ENCODE assay signal across 8 mouse cellular contexts in genomic region chr1:192853988-192854818, GRCm38 (mm10). TPM values are rescaled to one million over a fixed set of nuclear protein-coding genes. Genes with fewer than 3 reads are reported as not detected.
DNase-seq lines count a peak whose midpoint lies in the region; ATAC-seq lines count a peak whose summit lies in the region.

No protein-coding gene starts in this region.

- 2% methylated on average over 19 of the region's 19 CpGs for WGBS in kidney, embryonic 14.5 days
- WGBS in heart, embryonic 15.5 days: 13% methylated on average over 19 of the region's 19 CpGs
- 3% methylated on average over 19 of the region's 19 CpGs for whole genome bisulfite sequencing in midbrain, embryonic 10.5 days

- H3K4me2 ChIP-seq in kidney, embryonic 14.5 days (replicated peaks; ENCODE audit: low read depth, low read length): peak overlapping the region; percentile 93
- H3K4me2 ChIP-seq in heart, embryonic 15.5 days: peak overlapping the region; percentile 98

- H3K4me3 ChIP-seq in kidney, embryonic 14.5 days (ENCODE audit: low read length): peak overlapping the region; percentile 84
- H3K4me3 ChIP-seq in heart, embryonic 15.5 days: peak overlapping the region; percentile 79
- H3K4me3 ChIP-seq in midbrain, embryonic 10.5 days: peak overlapping the region; percentile 83

- DNase-seq in kidney, postnatal 4 days: no peak
- peak; percentile 44 for DNase-seq in ZHBTc4 (ENCODE audit: low read depth, low spot score)
- DNase-seq in midbrain, embryonic 10.5 days (ENCODE audit: low spot score): no peak
- DNase-seq in right cerebral cortex, postnatal 25 days: no peak
- DNase-seq in cerebellum, adult 9-10 months: no peak
- DNase-seq in left cerebral cortex, postnatal 36 days (ENCODE audit: low spot score in 2 of 2): no peak

- intact Hi-C loops in left cerebral cortex, postnatal 36 days (cut with DNase I): loop anchor here (2.0 to 5.0 kb wide), 2 partner anchors 19 to 67 kb away; no protein-coding TSS in a partner anchor

- H3K27me3 ChIP-seq in kidney, embryonic 14.5 days (ENCODE audit: control insufficient read depth, insufficient read depth, low read length): peaks cover 10% of the 10 kb centered on the region
- peaks cover 21% of the 10 kb centered on the region for H3K27me3 ChIP-seq in heart, embryonic 15.5 days
- H3K27me3 ChIP-seq in midbrain, embryonic 10.5 days (ENCODE audit: low read depth, poor library complexity, severe bottlenecking): peaks cover 100% of the 10 kb centered on the region

- peaks cover 28% of the 10 kb centered on the region; the same call in 1 of the 2 replicates for H3K4me1 ChIP-seq in kidney, embryonic 14.5 days (ENCODE audit: control insufficient read depth, insufficient read depth, low read length)
- H3K4me1 ChIP-seq in heart, embryonic 15.5 days (replicated peaks): peaks cover 41% of the 10 kb centered on the region
- H3K4me1 ChIP-seq in midbrain, embryonic 10.5 days: peaks cover 55% of the 10 kb centered on the region

- peak overlapping the region; percentile 89 for H3K9ac ChIP-seq in kidney, embryonic 14.5 days (ENCODE audit: low read depth, low read length)
- peak overlapping the region; percentile 78 for H3K9ac ChIP-seq in heart, embryonic 15.5 days

- H3K27ac ChIP-seq in kidney, embryonic 14.5 days (ENCODE audit: low read depth, low read length): peak overlapping the region; percentile 94
- peak overlapping the region; percentile 90 for H3K27ac ChIP-seq in heart, embryonic 15.5 days
- H3K27ac ChIP-seq in midbrain, embryonic 10.5 days (replicated peaks): peak overlapping the region; percentile 92

- 0 out of 2 replicates have a peak, but pooled peaks have one; percentile 5 for ATAC-seq in kidney, embryonic 14.5 days (ENCODE audit: low FRiP score, low TSS enrichment)
- ATAC-seq in heart, embryonic 15.5 days (replicated peaks; ENCODE audit: insufficient number of reproducible peaks, insufficient read depth, low FRiP score, low read depth): no peak

- peaks cover 3% of the 10 kb centered on the region; the same call in 1 of the 2 replicates for H3K36me3 ChIP-seq in kidney, embryonic 14.5 days (ENCODE audit: control insufficient read depth, insufficient read depth, low read length)
- peaks cover 4% of the 10 kb centered on the region; the same call in 1 of the 2 replicates for H3K36me3 ChIP-seq in heart, embryonic 15.5 days
- peaks cover 4% of the 10 kb centered on the region for H3K36me3 ChIP-seq in midbrain, embryonic 10.5 days

- no peaks in the 10 kb centered on the region for H3K9me3 ChIP-seq in kidney, embryonic 14.5 days (ENCODE audit: control insufficient read depth, low read length)
- no peaks in the 10 kb centered on the region for H3K9me3 ChIP-seq in heart, embryonic 15.5 days (replicated peaks)
- H3K9me3 ChIP-seq in midbrain, embryonic 10.5 days (replicated peaks): peaks cover 2% of the 10 kb centered on the region; the same call in 1 of the 2 replicates

RNA-seq across cellular contexts. Expression of gene Sertad4, which starts 1.4 kb away (rescaled TPM):
- polyA plus RNA-seq in kidney, embryonic 14.5 days (2014; fragmentation: Nextera tagmentation; extraction: Ambion mirVana): 15.7 and 23.9 TPM in 2 replicates
- 12.3 and 15.1 TPM in 2 replicates for polyA plus RNA-seq in heart, embryonic 15.5 days (2015; fragmentation: Nextera tagmentation; extraction: Ambion mirVana)
- polyA plus RNA-seq in midbrain, embryonic 10.5 days (2016; fragmentation: Nextera tagmentation; extraction: Ambion mirVana): 8.3 and 11.4 TPM in 2 replicates
- total RNA-seq in left cerebral cortex, postnatal 36 days (2021): 10 to 100 TPM; 11.1 to 17.6 TPM
